ENCODE assay signal across 9 mouse cellular contexts in genomic region chr6:140554261-140554660, GRCm38 (mm10).
A peak's percentile ranks its signal among the peaks of the same experiment; 100 is the strongest.
DNase-seq lines count a peak whose midpoint lies in the region; ATAC-seq and TF ChIP-seq lines count a peak whose summit lies in the region.
"Had no signal": no experiment of that assay in that cellular context is flagged by ENCODE, and none has a peak within 500 bp of the region (broad histone marks: within the 10 kb centered on the region; RNA-seq: fewer than 3 reads in every experiment).

No protein-coding gene starts in this region.

- peak; percentile 61 for TF ChIP-seq CTCF in lung, postnatal 0 days (IDR thresholded peaks at IDR 0.05)

- WGBS in lung, postnatal 0 days, result 61% methylated on average over 4 of the region's 4 CpGs

- no peaks in the 10 kb centered on the region for H3K4me1 ChIP-seq in lung, postnatal 0 days (ENCODE audit: insufficient read depth, low read depth, low read length)

- DNase-seq in heart, adult 11 months, result peak; percentile 35
- no peak for DNase-seq in heart, postnatal 36 days
- DNase-seq in lung, postnatal 0 days (ENCODE audit: low spot score), result peak; percentile 45
- no peak for DNase-seq in lung, postnatal 36 days
- peak; percentile 46 for DNase-seq in cerebellum, adult 11-12 months
- DNase-seq in adrenal gland, postnatal 14 days, result no peak
- no peak for DNase-seq in spleen, adult 12 weeks (ENCODE audit: low spot score)

- H3K9ac ChIP-seq in lung, postnatal 0 days (replicated peaks; ENCODE audit: low read depth), result no peak overlapping the region

- no peaks in the 10 kb centered on the region for H3K9me3 ChIP-seq in lung, postnatal 0 days (ENCODE audit: low read length)

- H3K4me3 ChIP-seq in lung, postnatal 0 days (ENCODE audit: low read depth, low read length), result no peak overlapping the region

- H3K36me3 ChIP-seq in lung, postnatal 0 days (ENCODE audit: insufficient read depth, low read length), result 0 out of 2 replicates have a peak, but pooled peaks cover 3% of the 10 kb centered on the region
- H3K36me3 ChIP-seq: G1E had no signal

- no peak overlapping the region for H3K4me2 ChIP-seq in lung, postnatal 0 days (replicated peaks; ENCODE audit: low read depth, low read length)

- H3K27me3 ChIP-seq in lung, postnatal 0 days (replicated peaks; ENCODE audit: insufficient read depth, low read length), result no peaks in the 10 kb centered on the region

- intact Hi-C loops in heart, postnatal 36 days (cut with DNase I), result loop anchor here (2.0 to 10.0 kb wide), 2 partner anchors 81 to 679 kb away; no protein-coding TSS in a partner anchor

- no peak for TF ChIP-seq EP300 in lung, postnatal 0 days (IDR thresholded peaks at IDR 0.05)

- ATAC-seq in lung, postnatal 0 days, result no peak
- 0 out of 2 replicates have a peak, but pooled peaks have one; percentile 25 for ATAC-seq in megakaryocyte-erythroid progenitor cell, adult 5-6 weeks (replicated peaks; ENCODE audit: low FRiP score, low TSS enrichment, poor library complexity, severe bottlenecking)

- H3K27ac ChIP-seq in lung, postnatal 0 days (ENCODE audit: low read length), result no peak overlapping the region

Comparison
In these comparisons a context has a peak if more than half of its experiments do, and no peak if none do; other contexts are left out.
1. DNase-seq: peak in heart, adult 11 months (single experiment), lung, postnatal 0 days (single experiment) and cerebellum, adult 11-12 months (single experiment); none in heart, postnatal 36 days (0 of 2), lung, postnatal 36 days (single experiment), adrenal gland, postnatal 14 days (single experiment) and spleen, adult 12 weeks (single experiment).